Mouse (Mus musculus) lung, postnatal 36 days (tissue): Measurements from ENCODE around the gene Ern1.
"Not testable (repeated sequence)": the region's sequence is repeated elsewhere in the genome, so short reads cannot be mapped to it uniquely, and the experiment has no call there.

Experiments used
- DNase-seq: peaks from one replicate; pipeline ENCODE4 v3.0.0; 2022; ENCODE audit warnings: mixed read lengths

The Ern1 gene

GRCm38 (mm10) chr11:106480530-106480885 lies 7.1 kb downstream of the Ern1 start:
- no peak for DNase-seq

- DNase-seq, result no peak
Measured at GRCm38 (mm10) chr11:106479619-106480529, 7.8 kb downstream of the Ern1 start.

- DNase-seq, result no peak
Measured at GRCm38 (mm10) chr11:106478745-106479144, 8.9 kb downstream of the Ern1 start.

GRCm38 (mm10) chr11:106477505-106478160 lies 10.0 kb downstream of the Ern1 start:
- DNase-seq, result no peak

- DNase-seq, result peak; percentile 59
Measured at GRCm38 (mm10) chr11:106475309-106475708, 12.3 kb downstream of the Ern1 start.

- no peak for DNase-seq
Measured at GRCm38 (mm10) chr11:106471629-106472028, 16.0 kb downstream of the Ern1 start.

- DNase-seq, result no peak
Measured at GRCm38 (mm10) chr11:106468509-106468908, 19.1 kb downstream of the Ern1 start.

- no peak for DNase-seq
Measured at GRCm38 (mm10) chr11:106465932-106466331, 21.7 kb downstream of the Ern1 start.

- DNase-seq, result no peak
Measured at GRCm38 (mm10) chr11:106465545-106465903, 22.1 kb downstream of the Ern1 start.

GRCm38 (mm10) chr11:106464681-106465544 lies 22.7 kb downstream of the Ern1 start:
- no peak for DNase-seq

GRCm38 (mm10) chr11:106463845-106464244 lies 23.8 kb downstream of the Ern1 start:
- DNase-seq, result no peak

- DNase-seq, result no peak
Measured at GRCm38 (mm10) chr11:106462309-106462708, 25.3 kb downstream of the Ern1 start.

- peak; percentile 16 for DNase-seq
Measured at GRCm38 (mm10) chr11:106461145-106461932, 26.3 kb downstream of the Ern1 start.

- no peak for DNase-seq
Measured at GRCm38 (mm10) chr11:106460671-106461070, 27.0 kb downstream of the Ern1 start.

GRCm38 (mm10) chr11:106458540-106458939 lies 29.1 kb downstream of the Ern1 start:
- DNase-seq, result no peak

GRCm38 (mm10) chr11:106443646-106444045 lies 44.0 kb downstream of the Ern1 start:
- DNase-seq, result no peak

- not testable (repeated sequence) for DNase-seq
Measured at GRCm38 (mm10) chr11:106442564-106442963, 45.1 kb downstream of the Ern1 start.

- DNase-seq, result no peak
Measured at GRCm38 (mm10) chr11:106440318-106440717, 47.3 kb downstream of the Ern1 start.

GRCm38 (mm10) chr11:106439355-106439754 lies 48.3 kb downstream of the Ern1 start:
- no peak for DNase-seq

GRCm38 (mm10) chr11:106438524-106439177 lies 49.0 kb downstream of the Ern1 start:
- peak; percentile 19 for DNase-seq

GRCm38 (mm10) chr11:106437543-106437942 lies 50.1 kb downstream of the Ern1 start:
- no peak for DNase-seq

GRCm38 (mm10) chr11:106437039-106437438 lies 50.6 kb downstream of the Ern1 start:
- peak; percentile 29 for DNase-seq
